Mouse (Mus musculus) G1E-ER4 (cell line): ENCODE results near the gene Sirt5. TPM values are rescaled to one million over a fixed set of nuclear protein-coding genes. Genes with fewer than 3 reads are reported as not detected.

Experiments used
- GATA1 ChIP-seq: IDR thresholded peaks from one replicate; pipeline ENCODE4 v1.8.0; 2012; ENCODE audit warnings: low read length, inconsistent platforms
- polyA plus RNA-seq: library from polyadenylated mRNA; stranded (reverse); fragments of >175 nt; gene quantifications from 2 replicates; pipeline ENCODE4 v1.2.3, GENCODE M21; 2012

The Sirt5 gene
- polyA plus RNA-seq = 6.5 and 7.5 TPM in 2 replicates

DNA sequence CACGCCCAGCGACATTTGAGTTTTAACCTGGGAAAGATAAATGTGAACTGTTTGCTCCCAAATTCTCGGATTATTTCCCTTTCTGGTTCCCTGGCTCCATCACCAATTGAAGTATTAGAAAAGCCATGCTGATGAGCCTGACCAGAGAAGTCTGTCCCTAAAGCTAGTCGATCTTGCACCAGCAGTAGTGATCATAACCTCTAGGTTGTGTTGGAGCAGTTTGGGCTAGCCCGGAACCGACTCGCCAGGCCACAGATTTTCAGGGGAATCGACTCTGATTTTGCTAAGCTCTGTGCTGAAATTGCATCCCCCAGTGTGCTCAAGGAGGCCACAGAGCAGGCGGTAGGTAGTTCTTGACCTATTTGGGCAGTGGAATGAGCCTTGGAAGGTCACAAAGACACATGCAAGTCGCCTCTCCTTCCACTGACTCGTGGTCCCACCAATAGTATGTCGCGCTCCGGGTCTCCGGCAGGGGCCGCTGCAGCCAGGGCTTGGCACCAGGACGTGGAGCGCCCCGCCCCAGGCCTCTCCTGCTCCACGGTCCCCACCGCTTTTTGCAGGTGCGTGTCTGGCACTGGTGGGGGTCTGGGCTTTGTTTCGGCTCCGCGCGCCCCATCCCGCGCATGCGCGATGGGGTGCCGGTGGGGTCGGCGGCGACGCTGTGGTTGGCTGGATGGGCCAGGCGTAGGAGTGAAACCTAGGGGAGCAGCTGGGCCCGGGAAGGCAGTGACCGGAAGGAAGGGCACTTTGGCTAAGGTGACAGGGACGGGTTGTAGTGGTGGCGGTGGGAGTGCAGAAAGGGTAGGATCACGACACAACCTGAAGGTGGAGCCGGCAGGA is at the start of gene Sirt5:
Gene Sirt5 (plus strand): TSS at position 512 of the 840 bp plus-strand sequence.
- no peak for TF ChIP-seq GATA1

DNA sequence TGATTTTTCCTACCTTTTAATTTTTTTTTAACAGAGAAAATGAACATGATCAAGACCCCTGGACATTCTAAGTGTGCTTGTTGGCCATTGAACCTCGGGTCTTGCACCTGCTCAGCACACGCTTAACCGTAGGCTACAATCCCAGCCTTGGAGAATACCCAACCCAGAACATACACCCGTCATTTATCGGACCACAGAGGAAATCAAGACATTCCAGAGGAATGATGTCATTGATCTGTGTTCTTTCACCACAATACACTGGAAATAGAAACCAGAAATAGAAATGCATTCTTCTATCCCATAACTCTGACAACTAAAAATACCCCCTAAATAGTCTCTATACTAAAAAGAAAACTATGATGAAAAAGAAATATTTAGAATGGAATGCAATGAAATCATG is 47.9 kb upstream of the Sirt5 start:
- TF ChIP-seq GATA1 = no peak

DNA sequence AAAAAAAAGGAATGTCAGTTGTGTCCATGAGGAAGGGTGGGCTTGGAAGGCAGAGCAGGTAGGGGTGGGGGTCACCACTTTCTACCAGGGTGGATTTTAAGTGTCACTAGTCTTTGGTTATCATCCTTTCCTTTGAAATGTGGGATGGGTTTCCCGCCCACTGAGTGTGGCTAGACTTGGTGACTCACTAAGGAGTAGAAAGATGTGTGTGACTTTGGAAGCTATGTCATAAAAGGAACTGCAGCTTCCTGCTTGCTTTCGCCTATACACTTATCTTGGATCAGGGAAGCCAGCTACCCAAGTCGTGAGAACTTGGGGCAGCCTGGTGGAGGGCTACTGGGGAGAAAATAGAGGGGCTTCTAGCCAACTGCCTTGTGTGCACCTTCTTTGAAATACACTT is 45.9 kb upstream of the Sirt5 start:
- no peak for TF ChIP-seq GATA1

DNA sequence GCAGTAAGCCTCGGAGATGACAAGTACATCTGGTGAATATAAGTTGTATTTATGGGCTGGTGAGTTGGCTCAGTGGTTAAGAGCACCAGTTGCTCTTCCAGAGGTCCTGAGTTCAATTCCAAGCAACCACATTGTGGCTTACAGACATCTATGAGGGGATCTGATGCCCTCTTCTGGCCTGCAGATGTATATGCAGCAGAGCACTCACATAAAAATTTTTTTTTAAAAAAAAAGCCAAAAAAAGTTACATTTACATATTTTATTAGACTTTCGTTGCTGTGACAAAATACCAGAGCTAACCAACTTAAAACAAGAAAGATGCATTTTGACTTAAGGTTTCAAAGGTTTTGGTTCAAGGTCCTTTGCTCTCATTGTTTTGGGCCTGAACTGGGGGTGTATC is 43.8 kb upstream of the Sirt5 start:
- TF ChIP-seq GATA1 = no peak

DNA sequence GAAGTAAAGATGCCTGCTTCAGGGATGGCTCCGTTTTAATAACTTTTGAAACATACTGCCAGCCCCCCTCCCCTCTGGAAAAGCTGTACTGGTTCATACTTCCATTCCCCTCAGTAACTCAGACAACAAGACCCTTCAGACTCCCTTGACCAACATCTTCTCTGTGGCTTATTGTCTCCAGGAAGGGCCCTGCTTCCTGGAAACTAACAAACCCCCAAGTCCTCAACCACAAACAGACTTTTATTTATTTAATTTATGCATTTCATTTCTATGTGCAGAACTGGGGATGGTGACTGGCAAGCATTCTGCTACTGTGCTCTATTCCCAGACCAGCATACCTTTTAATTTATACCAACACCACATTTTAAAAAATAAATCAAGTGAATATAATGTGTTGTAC is 39.9 kb upstream of the Sirt5 start:
- no peak for TF ChIP-seq GATA1

DNA sequence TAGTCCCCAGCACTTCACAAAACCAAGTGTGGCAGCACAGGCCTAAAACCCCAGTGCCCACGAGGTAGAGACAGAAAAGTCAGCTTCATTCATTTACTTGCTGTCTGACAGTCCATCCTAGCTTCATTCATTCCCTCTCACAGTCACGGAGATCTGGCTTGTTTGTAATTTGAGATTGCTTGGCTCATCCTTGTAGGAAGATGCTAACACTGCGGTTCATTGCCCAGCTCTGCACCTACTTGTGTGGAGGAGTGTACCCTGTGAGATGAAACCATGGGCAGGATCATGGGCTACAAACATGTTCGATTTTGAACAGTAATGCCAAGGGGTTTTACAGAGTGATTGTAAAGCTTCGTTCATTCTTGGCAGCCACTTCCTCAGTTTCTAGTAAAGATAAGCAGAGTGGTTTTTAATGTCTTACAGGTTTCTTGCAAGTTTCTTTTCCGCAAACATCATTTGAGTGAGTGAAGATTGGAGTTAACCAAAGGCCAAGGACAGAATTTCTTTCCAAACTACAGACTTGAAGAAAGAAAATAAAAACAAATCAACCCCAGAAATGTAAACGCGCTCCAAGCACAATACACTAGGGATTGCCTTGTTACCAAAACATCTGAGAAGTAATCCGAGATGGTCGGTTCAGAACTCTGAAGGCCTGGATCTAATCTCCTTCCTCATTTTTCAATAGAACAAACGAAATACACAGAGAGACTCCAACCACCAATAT is 33.4 kb upstream of the Sirt5 start:
- TF ChIP-seq GATA1 = no peak

DNA sequence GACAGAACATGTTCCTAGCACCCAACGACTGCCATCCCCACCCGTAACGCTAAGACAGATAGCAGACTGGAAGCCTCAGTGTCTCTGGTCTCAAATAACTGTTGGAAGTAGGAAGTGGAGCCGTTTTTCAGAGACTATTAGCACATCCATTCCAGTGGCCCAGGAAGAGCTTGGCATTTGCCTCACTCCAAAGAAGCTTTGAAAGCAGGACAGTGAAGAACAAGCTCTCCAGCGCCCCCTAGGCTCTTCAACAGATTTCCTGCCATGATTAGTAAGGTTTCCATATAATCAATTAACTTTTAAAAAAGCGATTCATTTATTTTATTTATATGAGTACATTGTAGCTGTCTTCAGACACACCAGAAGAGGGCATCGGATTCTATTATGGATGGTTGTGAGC is 32.7 kb upstream of the Sirt5 start:
- no peak for TF ChIP-seq GATA1

DNA sequence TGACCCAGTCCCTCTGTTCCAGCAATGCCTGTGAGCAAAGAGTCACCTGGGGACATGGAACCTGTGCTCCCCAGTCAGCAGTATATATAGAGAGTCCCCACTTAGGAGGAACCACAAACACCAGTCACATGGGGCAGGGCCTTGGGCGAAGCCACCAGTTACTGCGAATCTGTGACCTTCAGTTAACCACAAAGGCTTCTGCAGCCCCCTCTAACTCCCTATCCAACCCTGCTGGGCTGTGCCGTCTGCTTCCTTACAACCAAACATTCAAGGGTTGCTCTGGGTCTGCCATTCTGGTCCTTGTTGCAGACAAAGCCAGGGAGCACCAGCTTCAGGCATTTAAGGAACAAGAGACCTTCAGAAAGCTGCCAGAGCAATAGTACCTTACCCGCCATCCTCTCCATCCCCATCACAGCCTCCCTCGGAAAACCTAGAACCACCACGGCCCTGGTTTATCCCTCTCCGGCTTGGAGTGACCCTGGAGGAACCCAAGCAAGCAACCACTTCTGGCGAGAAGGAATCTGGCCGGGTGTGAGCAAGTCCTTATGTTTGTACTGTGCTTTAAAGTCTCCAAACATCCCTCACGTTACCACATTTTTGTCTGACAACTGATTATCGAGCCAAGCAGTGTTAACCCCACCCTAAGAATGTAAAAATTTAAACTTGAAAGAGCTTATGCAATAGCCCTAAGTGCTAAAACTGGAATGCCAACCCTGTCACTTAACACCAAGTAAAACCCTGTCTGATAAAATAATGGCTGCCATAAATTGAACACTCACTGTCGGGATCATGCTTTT is 28.7 kb upstream of the Sirt5 start:
- TF ChIP-seq GATA1 = no peak

DNA sequence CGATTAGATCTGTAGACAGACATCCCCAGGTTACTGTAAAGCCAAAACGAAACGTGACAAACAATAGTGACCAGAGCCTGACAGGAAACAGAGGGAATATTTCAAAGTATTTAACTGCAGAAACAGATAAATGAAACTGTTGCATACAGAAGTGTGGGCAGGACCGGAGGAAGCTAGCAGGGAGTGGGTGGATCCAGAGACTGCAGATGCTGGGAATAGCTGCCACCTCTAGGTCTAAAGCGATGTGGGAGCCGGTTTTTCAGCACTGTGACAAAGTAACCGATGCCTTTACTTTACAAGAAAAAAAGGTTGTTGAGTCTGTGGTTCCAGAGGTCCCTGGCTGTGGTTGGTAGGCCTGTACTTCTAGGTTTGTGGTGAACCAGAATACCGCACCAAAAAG is 27.3 kb upstream of the Sirt5 start:
- TF ChIP-seq GATA1 = no peak

DNA sequence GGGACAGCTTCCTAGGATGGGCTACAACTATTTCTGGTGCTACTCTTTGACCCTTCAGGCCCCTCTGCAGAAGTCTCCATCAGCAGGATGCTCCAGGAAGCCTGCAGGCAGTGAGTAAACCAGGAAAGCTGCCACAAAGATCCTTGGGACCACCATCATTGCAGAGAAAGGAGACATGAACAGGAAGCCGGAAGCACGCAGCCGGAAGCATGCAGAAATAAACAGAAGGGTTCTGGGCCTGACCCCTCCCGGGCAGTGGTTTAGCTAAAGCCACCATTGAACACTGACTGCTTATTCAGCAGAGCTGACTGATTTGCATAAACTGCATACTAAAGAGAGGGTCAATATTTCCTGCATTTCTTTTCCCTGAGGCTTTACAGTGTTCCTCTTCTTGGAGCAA is 26.7 kb upstream of the Sirt5 start:
- TF ChIP-seq GATA1 = no peak

DNA sequence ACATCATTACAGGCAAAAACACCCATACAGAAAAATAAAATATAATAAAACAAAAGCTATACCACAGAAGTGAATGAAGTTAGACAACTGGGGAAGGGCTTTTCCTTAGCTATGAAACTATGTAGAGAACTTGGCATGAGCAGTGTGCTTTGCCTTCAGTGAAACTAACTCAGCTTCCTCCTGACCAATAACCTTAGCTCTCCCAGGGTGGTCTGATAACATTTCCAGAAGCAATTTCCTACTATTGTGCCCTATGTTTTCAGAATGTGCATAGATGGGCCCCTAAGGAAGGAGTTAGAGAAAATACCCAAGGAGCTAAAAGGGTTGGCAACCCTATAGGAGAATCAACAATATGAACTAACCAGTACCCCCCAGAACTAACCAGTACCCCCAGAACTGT is 18.5 kb upstream of the Sirt5 start:
- TF ChIP-seq GATA1 = no peak

DNA sequence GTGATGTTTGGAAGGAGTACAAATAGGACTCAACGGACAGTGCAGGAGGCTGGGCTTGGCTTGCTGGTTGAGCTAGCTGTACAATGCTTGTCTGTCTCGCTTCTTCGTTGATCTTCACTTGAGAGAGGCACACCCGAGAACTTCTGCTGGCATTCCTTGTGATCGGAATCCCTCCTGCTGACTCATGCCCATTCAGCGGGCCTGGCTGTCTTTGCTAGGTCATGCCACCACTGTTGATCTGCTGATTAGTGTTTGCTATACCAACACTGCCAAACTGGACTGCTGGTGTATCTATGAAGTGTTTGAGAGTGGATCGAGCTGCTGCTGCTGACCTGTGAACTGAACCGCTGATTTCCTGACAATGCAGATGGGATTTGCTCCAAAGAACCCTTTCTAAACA is 15.9 kb upstream of the Sirt5 start:
- TF ChIP-seq GATA1 = no peak

DNA sequence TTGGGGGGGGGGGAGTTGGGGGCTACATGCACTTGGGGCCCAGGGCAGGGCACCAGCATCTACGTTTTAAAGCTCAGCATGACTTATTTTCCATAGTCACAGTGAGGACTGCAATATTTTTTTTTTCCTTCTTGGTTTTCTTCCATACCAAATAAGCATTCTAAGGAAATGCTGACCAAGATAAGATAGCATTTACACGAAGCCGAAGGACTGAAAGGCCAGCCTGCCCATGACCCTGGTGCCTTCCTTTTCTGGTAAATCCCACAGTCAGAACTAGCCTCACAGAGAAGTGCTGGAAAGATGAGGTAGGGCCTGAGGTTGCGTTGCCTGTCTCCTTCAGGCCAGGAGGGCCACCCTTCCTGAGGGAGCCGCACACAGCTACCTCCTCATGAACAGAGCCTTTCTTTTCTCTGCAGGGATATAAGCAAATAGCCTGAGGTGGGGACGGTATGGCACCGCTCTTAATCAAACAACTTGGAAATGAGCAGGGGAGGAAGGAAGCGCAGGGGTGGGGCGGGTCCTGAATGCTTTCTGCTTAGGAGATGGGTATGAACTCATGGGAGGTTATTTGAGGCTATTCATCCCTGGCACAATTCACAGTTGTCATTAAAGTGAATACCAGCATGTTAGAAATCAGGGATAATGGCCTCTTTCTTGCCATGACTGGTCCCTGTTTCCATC is 14.7 kb upstream of the Sirt5 start:
- TF ChIP-seq GATA1 = no peak

DNA sequence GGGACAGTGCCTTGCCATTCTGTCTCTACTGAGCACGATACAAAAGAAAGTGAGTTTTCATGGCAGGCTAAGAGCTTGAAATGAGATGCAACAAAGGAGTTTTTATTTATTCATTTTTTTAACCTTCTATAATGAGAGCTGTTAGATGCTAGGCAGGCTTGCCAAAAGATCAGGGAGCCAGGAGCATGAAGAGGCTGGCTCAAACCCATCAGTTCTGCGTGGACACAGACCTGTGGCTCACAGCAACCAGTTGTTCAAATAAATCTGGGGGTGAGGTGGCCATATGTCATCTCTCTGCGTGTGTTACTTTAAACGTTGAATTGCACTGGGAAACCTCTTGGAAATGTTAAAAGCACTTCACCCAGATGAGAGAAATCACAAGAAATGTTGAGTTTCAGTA is 11.9 kb upstream of the Sirt5 start:
- no peak for TF ChIP-seq GATA1

DNA sequence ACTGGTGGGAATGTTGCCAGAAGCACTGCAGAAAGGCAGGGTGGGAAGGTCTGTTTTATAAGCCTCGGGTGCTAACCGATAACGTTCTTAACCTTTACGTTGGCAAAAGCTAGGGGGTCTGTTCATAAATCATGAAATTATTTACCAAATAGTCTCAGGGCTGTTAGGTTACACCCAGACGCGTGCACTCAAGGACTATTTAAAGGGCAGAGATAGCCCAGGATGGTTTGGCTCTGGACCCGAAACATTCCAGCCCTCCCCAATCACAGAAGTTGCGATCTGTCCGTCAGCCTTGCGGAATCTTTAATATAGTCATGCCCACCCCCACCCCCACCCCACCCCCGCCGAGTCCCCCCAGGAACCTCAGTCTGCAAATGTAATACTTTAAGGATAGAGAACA is 10.9 kb upstream of the Sirt5 start:
- no peak for TF ChIP-seq GATA1
